Mouse (Mus musculus): ENCODE results near the gene Nuak1.

- TF ChIP-seq CTCF (IDR thresholded peaks at IDR 0.05; ENCODE audit: low read depth) (no peak), EP300 (IDR thresholded peaks at IDR 0.05; ENCODE audit: low read depth) (no peak)
These were observed 1.0 kb upstream of the Nuak1 start for GRCm38 (mm10) chr10:84441434-84441785.
